ENCODE assay signal across 12 mouse cellular contexts in genomic region chr14:76127311-76127710, GRCm38 (mm10).
"Had no signal": no experiment of that assay in that cellular context is flagged by ENCODE, and none has a peak within 500 bp of the region (broad histone marks: within the 10 kb centered on the region; RNA-seq: fewer than 3 reads in every experiment).

No protein-coding gene starts in this region.

- DNase-seq: left cerebral cortex, postnatal 4 days; liver; liver, embryonic 13.5 days; liver, postnatal 0 days; lung, adult 18-20 months; lung, adult 2 months; lung, embryonic 14.5 days; lung, postnatal 10 days; lung, postnatal 14 days; lung, postnatal 36 days; lung, postnatal 4 days; midbrain, embryonic 14.5 days had no signal
